Mouse (Mus musculus): ENCODE measurements around the gene Thumpd1. TPM values are rescaled to one million over a fixed set of nuclear protein-coding genes. Genes with fewer than 3 reads are reported as not detected.

The Thumpd1 gene
- polyA plus RNA-seq (2015; fragmentation: Nextera tagmentation; extraction: Ambion mirVana) = 33.0 and 34.7 TPM in 2 replicates

GRCm38 (mm10) chr7:119720253-119720946 lies at the start of gene Thumpd1:
Thumpd1 (minus strand) TSS chr7:119720798.

GRCm38 (mm10) chr7:119760527-119760951 lies 39.9 kb upstream of the Thumpd1 start, which contains the start of gene Acsm3:
Acsm3 (plus strand) TSS chr7:119760923.

GRCm38 (mm10) chr7:119689726-119690125 lies 30.9 kb downstream of the Thumpd1 start, which contains the start of gene Acsm4:
Acsm4 (plus strand) TSS chr7:119690026.

Other genes starting within 250 kb of the Thumpd1 start
- gene Umod, start 241.5 kb downstream of the Thumpd1 start, polyA plus RNA-seq (2015; fragmentation: Nextera tagmentation; extraction: Ambion mirVana) = not detected in 2 replicates
- not detected in 2 replicates for gene Acsm5, start 201.3 kb downstream of the Thumpd1 start, polyA plus RNA-seq (2015; fragmentation: Nextera tagmentation; extraction: Ambion mirVana)
- gene Pdilt, start 197.3 kb downstream of the Thumpd1 start, polyA plus RNA-seq (2015; fragmentation: Nextera tagmentation; extraction: Ambion mirVana) = not detected in 2 replicates
- gene Acsm2, start 166.5 kb downstream of the Thumpd1 start, polyA plus RNA-seq (2015; fragmentation: Nextera tagmentation; extraction: Ambion mirVana) = not detected in 2 replicates
- gene Acsm1, start 113.8 kb downstream of the Thumpd1 start, polyA plus RNA-seq (2015; fragmentation: Nextera tagmentation; extraction: Ambion mirVana) = not detected in 2 replicates
- gene Acsm4, start 30.8 kb downstream of the Thumpd1 start, polyA plus RNA-seq (2015; fragmentation: Nextera tagmentation; extraction: Ambion mirVana) = not detected in 2 replicates
- gene Acsm3, start 40.1 kb upstream of the Thumpd1 start, polyA plus RNA-seq (2015; fragmentation: Nextera tagmentation; extraction: Ambion mirVana) = 0.13 and 0.39 TPM in 2 replicates
- 10.0 and 13.5 TPM in 2 replicates for gene Rexo5, start 73.2 kb upstream of the Thumpd1 start, polyA plus RNA-seq (2015; fragmentation: Nextera tagmentation; extraction: Ambion mirVana)
- 12.2 and 12.6 TPM in 2 replicates for gene Eri2, start 73.3 kb upstream of the Thumpd1 start, polyA plus RNA-seq (2015; fragmentation: Nextera tagmentation; extraction: Ambion mirVana)
- gene Lyrm1, start 175.1 kb upstream of the Thumpd1 start, polyA plus RNA-seq (2015; fragmentation: Nextera tagmentation; extraction: Ambion mirVana) = 4.4 and 5.9 TPM in 2 replicates
- 2.8 and 3.9 TPM in 2 replicates for gene Dcun1d3, start 175.5 kb upstream of the Thumpd1 start, polyA plus RNA-seq (2015; fragmentation: Nextera tagmentation; extraction: Ambion mirVana)

All from spleen, postnatal 0 days (tissue).